Mouse (Mus musculus) E14TG2a.4 (cell line): ENCODE measurements around the gene Mybpc1.

Source experiments
- H3K27me3 ChIP-seq: 2 replicates; pipeline ENCODE4 v1.6.1; 2014; ENCODE audit warnings: low read length, control low read depth; ENCODE audit not compliant: insufficient read depth
- H3K36me3 ChIP-seq: 2 replicates; pipeline ENCODE4 v1.6.1; 2014; ENCODE audit warnings: low read length, control low read depth; ENCODE audit not compliant: insufficient read depth
- H3K4me1 ChIP-seq: replicated peaks from 2 replicates; pipeline ENCODE4 v1.6.1; 2014; ENCODE audit warnings: low read depth, low read length, control low read depth
- H3K4me3 ChIP-seq: replicated peaks from 2 replicates; pipeline ENCODE4 v1.5.1; 2014; ENCODE audit warnings: mild to moderate bottlenecking, low read length
- H3K9me3 ChIP-seq: 2 replicates; pipeline ENCODE4 v1.6.1; 2014; ENCODE audit warnings: low read length, control low read depth
- CTCF ChIP-seq: conservative IDR thresholded peaks from 2 replicates; pipeline ENCODE4 v1.5.1; 2014; ENCODE audit warnings: low read length
- NANOG ChIP-seq: IDR thresholded peaks from 2 replicates; pipeline ENCODE4 v1.6.1; 2014; ENCODE audit warnings: borderline replicate concordance, low read length, mixed read lengths
- POU5F1 ChIP-seq: IDR thresholded peaks from 2 replicates; pipeline ENCODE4 v1.6.1; 2014; ENCODE audit warnings: low read length, borderline replicate concordance

Gene Mybpc1

GRCm38 (mm10) chr10:88584469-88584868 lies 20.5 kb downstream of the Mybpc1 start:
- 0 out of 2 replicates have a peak, but pooled peaks cover 3% of the 10 kb centered on the region for H3K4me1 ChIP-seq
- H3K9me3 ChIP-seq: no peaks in the 10 kb centered on the region
- TF ChIP-seq CTCF (no peak), POU5F1 (no peak)
- no peaks in the 10 kb centered on the region for H3K27me3 ChIP-seq
- no peak overlapping the region for H3K4me3 ChIP-seq
- H3K36me3 ChIP-seq: no peaks in the 10 kb centered on the region

GRCm38 (mm10) chr10:88580786-88581185 lies 24.2 kb downstream of the Mybpc1 start:
- Histone ChIP-seq H3K4me3 (no peak overlapping the region), H3K4me1 (peaks cover 13% of the 10 kb centered on the region), H3K9me3 (peaks cover 2% of the 10 kb centered on the region; the same call in 1 of the 2 replicates), H3K36me3 (no peaks in the 10 kb centered on the region), H3K27me3 (no peaks in the 10 kb centered on the region)
- no peak for TF ChIP-seq CTCF
- TF ChIP-seq POU5F1: no peak
- TF ChIP-seq NANOG: no peak

DNA sequence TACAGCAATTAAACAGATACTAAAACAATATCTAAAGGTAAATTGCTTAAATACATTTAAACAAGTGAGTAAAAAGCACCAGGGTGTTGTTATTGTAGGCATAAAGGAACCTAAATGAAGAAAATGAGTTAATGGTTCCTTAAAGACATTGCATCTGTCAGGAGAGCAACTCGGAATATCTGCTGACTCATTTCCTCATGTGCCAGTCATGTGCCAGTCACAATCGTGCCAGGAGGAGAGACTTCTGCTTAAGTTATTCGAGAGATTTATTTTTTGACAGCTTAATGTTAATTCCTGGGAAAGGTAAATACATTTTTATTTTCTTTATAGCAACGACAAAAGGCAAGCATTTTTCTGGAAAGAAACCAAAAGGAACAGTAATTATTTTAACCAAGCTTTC lies 26.3 kb downstream of the Mybpc1 start:
- no peaks in the 10 kb centered on the region for H3K27me3 ChIP-seq
- TF ChIP-seq POU5F1: no peak
- no peak for TF ChIP-seq CTCF
- no peak for TF ChIP-seq NANOG
- peaks cover 11% of the 10 kb centered on the region for H3K4me1 ChIP-seq
- H3K36me3 ChIP-seq: no peaks in the 10 kb centered on the region
- peaks cover 2% of the 10 kb centered on the region; the same call in 1 of the 2 replicates for H3K9me3 ChIP-seq
- no peak overlapping the region for H3K4me3 ChIP-seq

DNA sequence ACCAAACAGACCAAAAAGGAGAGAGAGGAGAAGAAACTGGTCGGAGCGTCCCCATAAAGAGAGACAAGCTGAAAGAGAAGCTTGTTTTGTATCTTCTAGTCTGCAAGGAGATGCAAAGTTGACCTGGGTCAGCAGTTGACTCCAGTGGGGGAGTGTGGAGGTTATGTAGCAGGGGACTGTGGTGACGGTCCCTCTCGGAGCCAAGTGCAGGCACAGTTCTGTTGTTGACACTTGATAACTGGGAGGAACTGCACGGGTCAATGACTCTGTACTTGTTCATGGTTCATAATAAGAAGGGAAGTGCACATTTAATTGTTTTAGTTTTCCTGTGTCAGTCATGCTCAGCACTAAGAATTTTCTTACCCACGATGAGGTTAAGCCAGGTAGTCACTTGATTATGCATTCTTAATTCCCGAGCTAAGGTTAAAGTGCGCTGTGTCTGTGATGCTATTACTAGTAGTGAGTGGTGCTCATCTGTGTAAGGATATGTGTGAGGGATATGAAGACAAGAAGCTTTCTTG lies 30.8 kb downstream of the Mybpc1 start:
- Histone ChIP-seq H3K36me3 (no peaks in the 10 kb centered on the region), H3K4me3 (no peak overlapping the region), H3K4me1 (peaks cover 11% of the 10 kb centered on the region), H3K27me3 (no peaks in the 10 kb centered on the region), H3K9me3 (peaks cover 2% of the 10 kb centered on the region; the same call in 1 of the 2 replicates)
- no peak for TF ChIP-seq NANOG
- TF ChIP-seq POU5F1: no peak
- no peak for TF ChIP-seq CTCF

GRCm38 (mm10) chr10:88572123-88572522 lies 32.8 kb downstream of the Mybpc1 start:
- H3K4me3 ChIP-seq: no peak overlapping the region
- peaks cover 4% of the 10 kb centered on the region for H3K4me1 ChIP-seq
- no peaks in the 10 kb centered on the region for H3K36me3 ChIP-seq
- H3K27me3 ChIP-seq: no peaks in the 10 kb centered on the region
- TF ChIP-seq POU5F1 (no peak), CTCF (no peak), NANOG (no peak)
- H3K9me3 ChIP-seq: no peaks in the 10 kb centered on the region

DNA sequence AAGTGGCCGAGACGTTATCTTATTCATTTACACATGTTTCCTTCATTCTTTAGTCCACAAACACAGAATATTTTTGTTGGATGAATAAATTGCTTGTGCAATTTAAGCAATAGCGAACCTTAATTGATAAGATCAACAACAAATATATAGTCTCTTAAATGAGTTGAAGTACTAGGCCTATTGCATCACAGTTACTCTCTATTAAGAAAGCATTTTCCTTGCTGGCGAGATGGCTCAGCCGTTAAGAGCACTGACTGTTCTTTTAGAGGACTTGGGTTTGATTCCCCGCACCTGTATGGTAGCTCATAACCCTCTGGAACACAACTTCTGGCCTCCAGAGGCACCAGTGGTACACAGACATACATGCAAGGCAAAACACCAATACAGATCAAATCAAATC lies 47.9 kb downstream of the Mybpc1 start:
- H3K36me3 ChIP-seq: no peaks in the 10 kb centered on the region
- 0 out of 2 replicates have a peak, but pooled peaks cover 3% of the 10 kb centered on the region for H3K4me1 ChIP-seq
- no peaks in the 10 kb centered on the region for H3K27me3 ChIP-seq
- no peak overlapping the region for H3K4me3 ChIP-seq
- no peaks in the 10 kb centered on the region for H3K9me3 ChIP-seq
- TF ChIP-seq POU5F1 (no peak), CTCF (no peak), NANOG (no peak)

DNA sequence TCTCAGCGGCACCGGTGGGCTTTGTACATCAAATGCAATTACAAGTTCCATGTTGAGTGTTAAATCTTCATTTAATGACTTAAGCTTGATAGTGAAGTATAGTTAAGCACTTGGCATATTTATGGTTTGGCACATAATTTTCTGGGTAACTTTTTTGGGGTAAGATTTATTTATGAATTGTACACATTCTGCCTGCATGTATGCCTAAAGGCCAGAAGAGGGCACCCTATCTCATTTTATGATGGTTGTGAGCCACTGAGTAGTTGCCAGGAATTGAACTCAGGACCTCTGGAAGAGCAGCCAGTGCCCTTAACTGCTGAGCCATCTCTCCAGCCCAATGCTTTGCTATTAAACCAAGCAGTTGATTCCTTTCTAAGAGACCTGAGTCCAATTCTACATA lies 52.2 kb downstream of the Mybpc1 start:
- H3K4me3 ChIP-seq: no peak overlapping the region
- H3K4me1 ChIP-seq: peaks cover 21% of the 10 kb centered on the region
- no peaks in the 10 kb centered on the region for H3K27me3 ChIP-seq
- H3K36me3 ChIP-seq: no peaks in the 10 kb centered on the region
- peak; percentile 59 for TF ChIP-seq CTCF
- no peak for TF ChIP-seq NANOG
- TF ChIP-seq POU5F1: no peak
- H3K9me3 ChIP-seq: no peaks in the 10 kb centered on the region

- Histone ChIP-seq H3K9me3 (peaks cover 2% of the 10 kb centered on the region; the same call in 1 of the 2 replicates), H3K27me3 (no peaks in the 10 kb centered on the region), H3K36me3 (no peaks in the 10 kb centered on the region), H3K4me3 (no peak overlapping the region), H3K4me1 (peaks cover 40% of the 10 kb centered on the region)
- no peak for TF ChIP-seq NANOG
- peak; percentile 85 for TF ChIP-seq CTCF
Observed at GRCm38 (mm10) chr10:88550225-88550624, 54.7 kb downstream of the Mybpc1 start.

DNA sequence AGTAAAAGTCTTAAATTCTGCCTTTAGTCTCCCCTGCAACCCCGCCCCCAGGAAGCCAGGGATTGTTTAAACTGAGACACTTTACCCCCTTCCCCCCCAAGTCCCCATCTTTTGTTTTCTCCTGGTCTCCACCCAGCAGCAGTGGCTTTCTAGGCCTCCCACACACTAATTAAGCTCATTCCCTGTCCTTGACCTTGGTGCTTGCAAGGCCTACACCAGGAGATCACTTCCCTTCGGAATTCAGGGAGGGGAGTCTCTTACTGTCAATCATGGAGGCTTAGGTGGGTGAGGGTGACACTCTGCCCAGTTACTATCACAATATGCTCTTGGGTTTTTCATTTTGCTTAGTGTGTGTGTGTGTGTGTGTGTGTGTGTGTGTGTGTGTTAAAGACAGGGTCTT lies 57.3 kb downstream of the Mybpc1 start:
- no peaks in the 10 kb centered on the region for H3K36me3 ChIP-seq
- no peak overlapping the region for H3K4me3 ChIP-seq
- H3K4me1 ChIP-seq: peaks cover 40% of the 10 kb centered on the region
- no peaks in the 10 kb centered on the region for H3K27me3 ChIP-seq
- H3K9me3 ChIP-seq: peaks cover 17% of the 10 kb centered on the region
- TF ChIP-seq NANOG: peak; percentile 67; the same call in 1 of the 2 replicates
- TF ChIP-seq POU5F1: no peak

DNA sequence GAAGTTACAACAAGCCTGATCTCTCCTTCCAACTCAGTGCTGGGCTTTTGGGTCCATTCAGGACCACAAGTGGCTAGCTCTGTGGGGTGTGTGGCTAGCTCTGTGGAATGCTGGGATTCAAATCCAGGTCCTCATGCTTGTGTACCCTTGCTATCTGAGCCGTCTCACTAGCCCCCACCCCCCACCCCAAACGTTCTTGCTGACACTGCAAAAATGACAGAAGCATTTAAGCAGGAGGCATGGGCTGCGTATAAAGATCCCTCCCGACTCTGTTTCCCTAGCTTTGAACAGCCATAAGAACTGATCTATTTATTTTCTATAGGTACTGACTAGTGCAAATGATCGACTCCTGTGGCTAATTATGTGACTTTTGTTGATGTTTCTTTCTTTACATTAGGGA lies 74.3 kb downstream of the Mybpc1 start:
- no peaks in the 10 kb centered on the region for H3K36me3 ChIP-seq
- H3K9me3 ChIP-seq: no peaks in the 10 kb centered on the region
- TF ChIP-seq NANOG (no peak), CTCF (no peak), POU5F1 (no peak)
- H3K27me3 ChIP-seq: no peaks in the 10 kb centered on the region
- H3K4me3 ChIP-seq: no peak overlapping the region
- H3K4me1 ChIP-seq: no peaks in the 10 kb centered on the region
